Mouse (Mus musculus) embryonic facial prominence, embryonic 15.5 days (tissue): ENCODE data around the gene Edn3. TPM values are rescaled to one million over a fixed set of nuclear protein-coding genes. Genes with fewer than 3 reads are reported as not detected.

Source experiments
- ATAC-seq: fragments of 200-750 bp; cut with Nextera tagmentation; 2 replicates; pipeline ENCODE4 v1.8.0; 2017; ENCODE audit warnings: low read depth, moderate TSS enrichment; ENCODE audit not compliant: insufficient number of reproducible peaks, low FRiP score, low TSS enrichment
- H3K27ac ChIP-seq: fragments of 300-500 bp; sonication (generic); replicated peaks from 2 replicates; pipeline ENCODE4 v1.5.1; 2015; ENCODE audit warnings: mild to moderate bottlenecking, inconsistent platforms
- H3K27me3 ChIP-seq: fragments of 300-500 bp; sonication (generic); 2 replicates; pipeline ENCODE4 v1.6.1; 2015; ENCODE audit warnings: inconsistent platforms
- H3K36me3 ChIP-seq: fragments of 300-500 bp; sonication (generic); 2 replicates; pipeline ENCODE4 v1.6.1; 2015; ENCODE audit warnings: mild to moderate bottlenecking, inconsistent platforms
- H3K4me1 ChIP-seq: fragments of 300-500 bp; sonication (generic); 2 replicates; pipeline ENCODE4 v1.6.1; 2015; ENCODE audit warnings: inconsistent platforms
- H3K4me2 ChIP-seq: fragments of 300-500 bp; sonication (generic); replicated peaks from 2 replicates; pipeline ENCODE4 v1.6.1; 2015; ENCODE audit warnings: mild to moderate bottlenecking, inconsistent platforms
- H3K4me3 ChIP-seq: fragments of 300-500 bp; sonication (generic); replicated peaks from 2 replicates; pipeline ENCODE4 v1.5.1; 2015; ENCODE audit warnings: mild to moderate bottlenecking, inconsistent platforms
- H3K9ac ChIP-seq: fragments of 300-500 bp; sonication (generic); 2 replicates; pipeline ENCODE4 v1.6.1; 2015; ENCODE audit warnings: inconsistent platforms
- H3K9me3 ChIP-seq: fragments of 300-500 bp; sonication (generic); replicated peaks from 2 replicates; pipeline ENCODE4 v1.6.1; 2016; ENCODE audit warnings: inconsistent platforms
- WGBS: fragments of 180-500 bp; shearing (Covaris S2); methylation state at CpG from one replicate; pipeline ENCODE4 v1.1.7; 2015; 5-methylcytosine and 5-hydroxymethylcytosine counted together
- polyA plus RNA-seq: library from polyadenylated mRNA; unstranded; fragments of >200 nt; fragmentation: Nextera tagmentation; extraction: Ambion mirVana; gene quantifications from 2 replicates; pipeline ENCODE4 v1.2.1, GENCODE M21; 2015

Edn3 gene
- polyA plus RNA-seq, 1 experiment from 2014 or later, result 15.3 TPM

DNA sequence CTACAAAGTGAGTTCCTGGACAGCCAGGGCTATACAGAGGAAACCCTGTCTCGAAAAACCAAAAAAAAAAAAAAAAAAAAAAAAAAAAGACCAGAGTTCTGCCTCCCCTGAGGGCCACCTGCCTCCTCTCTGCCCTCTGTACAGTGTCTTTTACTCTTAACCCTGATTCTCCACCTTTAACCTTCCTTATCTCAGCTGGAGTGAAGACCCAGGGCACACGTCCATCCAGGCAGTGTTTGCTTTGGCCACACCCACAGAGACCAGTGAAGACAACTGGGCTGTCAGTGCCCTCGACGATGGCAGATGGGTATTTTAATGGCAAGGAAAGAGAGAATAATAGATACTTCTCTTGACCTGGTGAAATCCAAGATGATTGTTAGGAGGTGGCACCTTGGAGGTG is 1.2 kb upstream of the Edn3 start:
- no peaks in the 10 kb centered on the region for H3K9me3 ChIP-seq
- H3K27me3 ChIP-seq, result 0 out of 2 replicates have a peak, but pooled peaks cover 4% of the 10 kb centered on the region
- no peak overlapping the region for H3K27ac ChIP-seq
- no peaks in the 10 kb centered on the region for H3K36me3 ChIP-seq
- no peak overlapping the region for H3K4me3 ChIP-seq
- no peak for ATAC-seq
- WGBS, result 87% methylated on average over 4 of the region's 4 CpGs
- no peak overlapping the region for H3K4me2 ChIP-seq
- H3K9ac ChIP-seq, result no peak overlapping the region
- H3K4me1 ChIP-seq, result peaks cover 20% of the 10 kb centered on the region

- no peak overlapping the region for H3K9ac ChIP-seq
- ATAC-seq, result no peak
- 32% methylated on average over 6 of the region's 6 CpGs for WGBS
- peak overlapping the region; percentile 95 for H3K4me2 ChIP-seq
- H3K27ac ChIP-seq, result no peak overlapping the region
- H3K36me3 ChIP-seq, result no peaks in the 10 kb centered on the region
- peaks cover 20% of the 10 kb centered on the region for H3K4me1 ChIP-seq
- no peaks in the 10 kb centered on the region for H3K9me3 ChIP-seq
- H3K27me3 ChIP-seq, result 0 out of 2 replicates have a peak, but pooled peaks cover 4% of the 10 kb centered on the region
- H3K4me3 ChIP-seq, result peak overlapping the region; percentile 57
These were observed 1.2 kb downstream of the Edn3 start for GRCm38 (mm10) chr2:174761452-174762101.

DNA sequence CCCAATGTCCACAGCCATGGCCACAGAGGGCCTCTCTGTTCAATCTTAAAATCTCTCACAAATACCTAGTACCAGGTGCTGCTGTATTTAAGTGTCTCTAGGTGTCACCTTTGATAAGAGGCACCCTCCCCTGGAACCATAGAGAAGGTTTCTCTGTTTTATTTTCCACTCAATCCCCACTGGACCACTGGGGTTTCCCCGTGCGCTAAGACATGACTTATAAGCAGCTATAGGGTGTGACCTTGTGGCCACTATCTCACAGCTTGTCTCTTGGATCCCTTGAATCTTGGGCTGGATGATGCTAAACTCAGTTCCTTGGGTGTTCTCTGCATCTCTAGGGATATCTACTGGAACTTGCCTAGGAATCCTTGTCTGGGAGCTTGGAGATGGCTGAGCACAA is 1.9 kb downstream of the Edn3 start:
- H3K4me3 ChIP-seq, result no peak overlapping the region; the same call in 1 of the 2 replicates
- no peaks in the 10 kb centered on the region for H3K36me3 ChIP-seq
- H3K27ac ChIP-seq, result no peak overlapping the region
- H3K4me2 ChIP-seq, result peak overlapping the region; percentile 95
- H3K9ac ChIP-seq, result no peak overlapping the region
- no peak for ATAC-seq
- 92% methylated on average over 2 of the region's 2 CpGs for WGBS
- peaks cover 20% of the 10 kb centered on the region for H3K4me1 ChIP-seq
- H3K27me3 ChIP-seq, result 0 out of 2 replicates have a peak, but pooled peaks cover 4% of the 10 kb centered on the region
- H3K9me3 ChIP-seq, result no peaks in the 10 kb centered on the region

GRCm38 (mm10) chr2:174768891-174769528 is 8.6 kb downstream of the Edn3 start:
- Histone ChIP-seq H3K27ac (no peak overlapping the region), H3K4me3 (no peak overlapping the region), H3K9ac (no peak overlapping the region), H3K27me3 (no peaks in the 10 kb centered on the region), H3K4me2 (no peak overlapping the region), H3K4me1 (no peaks in the 10 kb centered on the region), H3K36me3 (no peaks in the 10 kb centered on the region), H3K9me3 (no peaks in the 10 kb centered on the region)
- 49% methylated on average over 7 of the region's 7 CpGs for WGBS
- no peak for ATAC-seq

- no peak overlapping the region for H3K4me2 ChIP-seq
- no peak overlapping the region for H3K27ac ChIP-seq
- no peak for ATAC-seq
- H3K4me3 ChIP-seq, result no peak overlapping the region
- H3K4me1 ChIP-seq, result 0 out of 2 replicates have a peak, but pooled peaks cover 5% of the 10 kb centered on the region
- no peak overlapping the region for H3K9ac ChIP-seq
- 75% methylated on average over 10 of the region's 10 CpGs for WGBS
- no peaks in the 10 kb centered on the region for H3K27me3 ChIP-seq
- H3K36me3 ChIP-seq, result no peaks in the 10 kb centered on the region
- H3K9me3 ChIP-seq, result no peaks in the 10 kb centered on the region
These were observed 14.0 kb downstream of the Edn3 start for GRCm38 (mm10) chr2:174774177-174775111.

DNA sequence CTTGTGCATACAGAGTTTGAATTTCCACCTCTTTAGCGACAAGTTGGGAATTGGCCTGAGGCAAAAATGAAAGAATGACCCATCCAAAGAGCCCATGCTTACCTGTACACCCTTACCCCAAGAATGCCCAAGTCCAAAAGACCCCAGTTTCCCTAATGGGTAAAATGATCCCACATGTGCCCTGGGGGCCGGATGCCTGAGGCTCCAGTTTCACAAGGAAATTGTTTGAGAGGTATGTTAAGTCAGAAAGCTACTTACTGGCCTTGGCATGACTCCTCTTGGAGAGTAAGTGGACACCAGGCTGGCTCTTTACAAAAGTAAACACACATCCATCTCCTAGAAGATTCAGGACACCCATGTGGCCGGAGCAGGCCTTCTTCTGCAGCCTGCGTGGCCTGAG is 21.6 kb downstream of the Edn3 start:
- no peaks in the 10 kb centered on the region for H3K27me3 ChIP-seq
- WGBS, result 50% methylated on average over 4 of the region's 4 CpGs
- no peak overlapping the region for H3K4me3 ChIP-seq
- H3K27ac ChIP-seq, result no peak overlapping the region
- H3K4me1 ChIP-seq, result peaks cover 21% of the 10 kb centered on the region
- no peak overlapping the region for H3K4me2 ChIP-seq
- ATAC-seq, result no peak
- H3K9me3 ChIP-seq, result no peaks in the 10 kb centered on the region
- H3K9ac ChIP-seq, result no peak overlapping the region
- H3K36me3 ChIP-seq, result no peaks in the 10 kb centered on the region

DNA sequence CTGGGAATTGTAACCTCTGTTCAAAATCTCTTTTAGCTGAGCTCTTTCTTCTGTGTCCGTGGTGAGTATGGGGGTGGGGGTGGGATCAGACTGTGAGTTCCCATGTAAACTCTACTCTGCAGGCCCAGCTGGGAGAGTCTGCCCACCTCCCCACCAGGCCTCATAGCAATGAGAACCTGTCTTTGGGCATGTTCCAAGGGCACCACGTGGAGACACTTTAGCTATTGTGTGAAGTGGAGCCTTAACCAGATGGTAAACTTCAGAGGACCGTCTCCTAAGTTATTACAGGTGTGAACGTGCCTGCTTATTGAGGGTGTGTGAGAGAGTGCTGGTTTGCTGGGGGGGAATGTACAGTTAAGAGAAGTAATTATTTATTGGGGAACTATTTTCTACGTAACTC is 22.5 kb downstream of the Edn3 start:
- Histone ChIP-seq H3K27me3 (no peaks in the 10 kb centered on the region), H3K9me3 (no peaks in the 10 kb centered on the region), H3K27ac (no peak overlapping the region), H3K4me2 (no peak overlapping the region), H3K4me1 (peaks cover 16% of the 10 kb centered on the region), H3K4me3 (no peak overlapping the region), H3K9ac (no peak overlapping the region), H3K36me3 (no peaks in the 10 kb centered on the region)
- peak; percentile 36; the same call in 1 of the 2 replicates for ATAC-seq
- 31% methylated on average over 5 of the region's 5 CpGs for WGBS

DNA sequence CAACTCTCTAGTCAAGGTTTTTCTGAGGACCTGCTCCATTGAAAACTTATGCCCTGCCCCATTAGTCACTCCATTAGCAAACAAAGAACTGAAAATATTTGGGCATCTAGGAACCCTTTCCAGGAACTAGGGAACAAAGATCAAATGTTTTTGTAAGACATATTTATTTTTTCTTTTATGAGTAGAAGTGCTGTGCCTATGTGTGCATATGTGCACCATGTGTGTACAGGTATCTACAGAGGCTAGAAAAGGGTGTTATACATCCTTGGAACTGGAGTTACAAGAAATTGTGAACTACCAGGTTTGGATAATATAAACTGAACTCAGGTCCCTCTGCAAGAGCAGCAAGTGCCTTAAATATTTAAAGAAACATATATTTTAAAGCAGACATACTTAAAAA is 28.4 kb downstream of the Edn3 start:
- no peaks in the 10 kb centered on the region for H3K27me3 ChIP-seq
- H3K4me3 ChIP-seq, result no peak overlapping the region
- no peak for ATAC-seq
- H3K4me2 ChIP-seq, result no peak overlapping the region
- H3K9ac ChIP-seq, result no peak overlapping the region
- no peaks in the 10 kb centered on the region for H3K4me1 ChIP-seq
- H3K9me3 ChIP-seq, result no peaks in the 10 kb centered on the region
- H3K36me3 ChIP-seq, result no peaks in the 10 kb centered on the region
- no peak overlapping the region for H3K27ac ChIP-seq

DNA sequence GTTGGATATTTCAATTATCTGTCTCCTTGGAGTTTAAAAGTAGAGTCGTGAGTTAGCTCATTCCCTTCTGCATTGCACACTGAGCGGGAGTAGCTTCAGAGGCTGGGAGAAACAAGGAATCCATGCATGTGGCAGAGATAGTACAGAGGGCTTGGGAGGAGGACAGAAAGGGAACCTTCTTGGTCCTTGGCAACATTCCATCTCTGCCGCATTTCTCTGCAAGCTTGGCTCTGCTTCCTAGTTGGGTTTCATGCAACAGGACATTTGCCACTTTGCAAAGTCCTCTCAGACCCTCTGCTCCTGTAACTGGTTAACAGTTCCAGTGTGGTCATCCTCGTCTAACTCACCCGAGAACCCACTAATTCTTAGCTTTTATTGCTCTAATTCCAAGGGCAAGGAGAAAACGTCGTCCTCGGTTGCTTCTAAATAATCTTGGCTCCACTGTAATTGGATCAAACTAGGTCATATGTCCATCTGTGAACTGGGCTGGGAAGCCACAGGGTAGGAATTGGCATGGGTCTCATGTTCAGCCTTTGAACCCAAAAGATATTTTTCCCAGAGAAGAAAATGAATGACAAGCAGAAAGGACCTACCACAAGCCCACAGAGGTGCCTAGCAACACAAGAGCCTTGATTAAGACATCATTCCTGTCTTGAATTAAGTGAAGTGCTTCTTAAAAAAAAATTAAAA is 32.2 kb downstream of the Edn3 start:
- Histone ChIP-seq H3K9me3 (no peaks in the 10 kb centered on the region), H3K27ac (no peak overlapping the region), H3K36me3 (no peaks in the 10 kb centered on the region), H3K4me3 (no peak overlapping the region), H3K9ac (no peak overlapping the region), H3K4me1 (no peaks in the 10 kb centered on the region), H3K27me3 (no peaks in the 10 kb centered on the region), H3K4me2 (no peak overlapping the region)
- ATAC-seq, result no peak
- WGBS, result 69% methylated on average over 8 of the region's 8 CpGs

DNA sequence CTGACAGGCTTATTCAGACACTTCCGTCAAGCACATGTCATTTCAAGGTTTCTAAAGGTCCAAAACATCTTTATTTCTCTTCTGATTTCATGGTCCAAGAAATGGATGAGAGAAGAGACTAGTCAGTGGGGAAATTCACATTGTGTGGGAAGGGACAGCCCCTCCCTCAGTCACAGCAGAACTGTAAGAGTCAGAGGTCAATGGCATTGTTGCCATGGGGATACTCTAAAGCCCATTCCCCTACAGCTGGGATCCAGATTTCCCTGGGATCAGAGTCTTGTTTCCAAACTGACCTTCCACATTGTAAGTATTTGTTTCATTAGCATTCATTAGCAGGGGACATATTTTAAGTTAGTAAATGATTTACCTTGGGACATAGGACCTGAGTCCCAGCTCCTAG is 32.8 kb downstream of the Edn3 start:
- H3K36me3 ChIP-seq, result no peaks in the 10 kb centered on the region
- no peaks in the 10 kb centered on the region for H3K4me1 ChIP-seq
- no peak overlapping the region for H3K4me2 ChIP-seq
- 64% methylated on average over 1 of the region's 1 CpGs for WGBS
- H3K4me3 ChIP-seq, result no peak overlapping the region
- H3K27ac ChIP-seq, result no peak overlapping the region
- no peaks in the 10 kb centered on the region for H3K9me3 ChIP-seq
- no peak for ATAC-seq
- no peaks in the 10 kb centered on the region for H3K27me3 ChIP-seq
- H3K9ac ChIP-seq, result no peak overlapping the region

DNA sequence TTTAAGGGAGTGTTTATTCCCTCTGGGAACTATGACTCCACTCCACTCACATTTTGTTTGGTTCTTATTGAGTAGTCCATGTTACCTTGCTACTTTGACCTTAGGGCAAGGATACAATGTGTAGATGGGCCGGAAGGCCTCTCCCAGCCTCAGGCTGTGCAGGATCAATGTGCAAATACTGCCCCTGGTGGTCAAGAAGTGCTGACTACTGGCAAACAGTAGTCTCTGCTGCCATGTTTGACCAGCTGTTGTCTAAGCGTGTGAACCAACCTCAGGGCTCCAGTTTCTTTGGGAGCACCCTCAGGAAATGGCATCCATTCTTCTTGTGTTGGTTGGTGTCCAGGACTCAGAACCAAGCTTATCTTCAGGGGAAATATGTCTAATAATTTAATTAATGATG is 36.6 kb downstream of the Edn3 start:
- WGBS, result 70% methylated on average over 2 of the region's 2 CpGs
- Histone ChIP-seq H3K27ac (no peak overlapping the region), H3K36me3 (no peaks in the 10 kb centered on the region), H3K4me2 (no peak overlapping the region), H3K4me3 (no peak overlapping the region), H3K9ac (no peak overlapping the region), H3K27me3 (no peaks in the 10 kb centered on the region), H3K4me1 (no peaks in the 10 kb centered on the region), H3K9me3 (no peaks in the 10 kb centered on the region)
- no peak for ATAC-seq
